Mouse (Mus musculus): ENCODE data around the gene Srrm2. TPM values are rescaled to one million over a fixed set of nuclear protein-coding genes. Genes with fewer than 3 reads are reported as not detected.
A peak's percentile ranks its signal among the peaks of the same experiment; 100 is the strongest.

Srrm2 gene
- 606 and 615 TPM in 2 replicates for polyA plus RNA-seq (2015; fragmentation: Nextera tagmentation; extraction: Ambion mirVana)

- peak; percentile 38 for ATAC-seq (ENCODE audit: low FRiP score, low read depth)
Observed at GRCm38 (mm10) chr17:23790269-23791078, at the start of gene Srrm2. Srrm2 (plus strand) TSS chr17:23790532.

GRCm38 (mm10) chr17:23740598-23741021, 49.7 kb upstream of the Srrm2 start, which contains the start of gene Paqr4:
Paqr4 (minus strand) TSS chr17:23740867.
- H3K36me3 ChIP-seq, result peaks cover 13% of the 10 kb centered on the region
- no peaks in the 10 kb centered on the region for H3K9me3 ChIP-seq
- H3K4me1 ChIP-seq, result peaks cover 40% of the 10 kb centered on the region
- peak within 1 kb of the TSS; percentile 98 for H3K4me2 ChIP-seq (replicated peaks)
- peaks cover 91% of the 10 kb centered on the region for H3K27me3 ChIP-seq
- peak within 1 kb of the TSS; percentile 74 for H3K9ac ChIP-seq
- H3K4me3 ChIP-seq, result peak within 1 kb of the TSS; percentile 67
- WGBS, result 2% methylated on average over 13 of the region's 13 CpGs
- H3K27ac ChIP-seq, result no peak within 1 kb of the TSS
- peak; percentile 42 for ATAC-seq (ENCODE audit: low FRiP score, low read depth)

More at GRCm38 (mm10) chr17:23790269-23791078, at the start of gene Srrm2:
- H3K36me3 ChIP-seq, result peaks cover 7% of the 10 kb centered on the region; the same call in 1 of the 2 replicates
- H3K27me3 ChIP-seq, result no peaks in the 10 kb centered on the region
- H3K9me3 ChIP-seq, result no peaks in the 10 kb centered on the region
- peak within 1 kb of the TSS; percentile 76 for H3K4me2 ChIP-seq (replicated peaks)
- peak within 1 kb of the TSS; percentile 95 for H3K27ac ChIP-seq
- H3K9ac ChIP-seq, result peak within 1 kb of the TSS; percentile 83
- peak within 1 kb of the TSS; percentile 56 for H3K4me3 ChIP-seq
- peaks cover 27% of the 10 kb centered on the region for H3K4me1 ChIP-seq
- 2% methylated on average over 29 of the region's 29 CpGs for WGBS

GRCm38 (mm10) chr17:23741359-23742209, 48.7 kb upstream of the Srrm2 start:
- peaks cover 100% of the 10 kb centered on the region for H3K27me3 ChIP-seq
- H3K4me3 ChIP-seq, result peak overlapping the region; percentile 42; the same call in 1 of the 2 replicates
- no peak overlapping the region for H3K27ac ChIP-seq
- no peaks in the 10 kb centered on the region for H3K9me3 ChIP-seq
- H3K4me2 ChIP-seq (replicated peaks), result peak overlapping the region; percentile 58
- peaks cover 5% of the 10 kb centered on the region for H3K36me3 ChIP-seq
- peaks cover 46% of the 10 kb centered on the region for H3K4me1 ChIP-seq
- WGBS, result 47% methylated on average over 38 of the region's 38 CpGs
- ATAC-seq (ENCODE audit: low FRiP score, low read depth), result no peak
- H3K9ac ChIP-seq, result no peak overlapping the region

GRCm38 (mm10) chr17:23742210-23742793, 48.0 kb upstream of the Srrm2 start:
- peak overlapping the region; percentile 25; the same call in 1 of the 2 replicates for H3K9ac ChIP-seq
- WGBS, result 8% methylated on average over 44 of the region's 44 CpGs
- no peak overlapping the region for H3K27ac ChIP-seq
- peaks cover 99% of the 10 kb centered on the region for H3K27me3 ChIP-seq
- peak overlapping the region; percentile 58 for H3K4me2 ChIP-seq (replicated peaks)
- peaks cover 46% of the 10 kb centered on the region for H3K4me1 ChIP-seq
- H3K9me3 ChIP-seq, result no peaks in the 10 kb centered on the region
- ATAC-seq (ENCODE audit: low FRiP score, low read depth), result no peak
- H3K36me3 ChIP-seq, result no peaks in the 10 kb centered on the region; the same call in 1 of the 2 replicates
- peak overlapping the region; percentile 42 for H3K4me3 ChIP-seq

- WGBS, result 59% methylated on average over 12 of the region's 12 CpGs
- Histone ChIP-seq H3K36me3 (no peaks in the 10 kb centered on the region), H3K9me3 (no peaks in the 10 kb centered on the region), H3K4me1 (peaks cover 46% of the 10 kb centered on the region), H3K9ac (no peak overlapping the region; the same call in 1 of the 2 replicates), H3K4me2 (replicated peaks) (peak overlapping the region; percentile 58), H3K4me3 (peak overlapping the region; percentile 42), H3K27ac (no peak overlapping the region), H3K27me3 (peaks cover 99% of the 10 kb centered on the region)
- no peak for ATAC-seq (ENCODE audit: low FRiP score, low read depth)
Observed at GRCm38 (mm10) chr17:23742941-23743340, 47.4 kb upstream of the Srrm2 start.

- Histone ChIP-seq H3K36me3 (no peaks in the 10 kb centered on the region), H3K27ac (no peak overlapping the region), H3K27me3 (peaks cover 91% of the 10 kb centered on the region), H3K9ac (no peak overlapping the region), H3K4me3 (peak overlapping the region; percentile 42), H3K4me1 (peaks cover 42% of the 10 kb centered on the region), H3K4me2 (replicated peaks) (peak overlapping the region; percentile 58), H3K9me3 (no peaks in the 10 kb centered on the region)
- WGBS, result 20% methylated on average over 8 of the region's 8 CpGs
- no peak for ATAC-seq (ENCODE audit: low FRiP score, low read depth)
Observed at GRCm38 (mm10) chr17:23744076-23744475, 46.3 kb upstream of the Srrm2 start.

- Histone ChIP-seq H3K27me3 (peaks cover 86% of the 10 kb centered on the region), H3K27ac (no peak overlapping the region; the same call in 1 of the 2 replicates), H3K4me3 (peak overlapping the region; percentile 42), H3K4me1 (peaks cover 42% of the 10 kb centered on the region), H3K9me3 (no peaks in the 10 kb centered on the region), H3K9ac (peak overlapping the region; percentile 53), H3K36me3 (no peaks in the 10 kb centered on the region), H3K4me2 (replicated peaks) (peak overlapping the region; percentile 68)
- WGBS, result 4% methylated on average over 14 of the region's 14 CpGs
- no peak for ATAC-seq (ENCODE audit: low FRiP score, low read depth)
Observed at GRCm38 (mm10) chr17:23744651-23745050, 45.7 kb upstream of the Srrm2 start.

GRCm38 (mm10) chr17:23745301-23746251, 44.8 kb upstream of the Srrm2 start, which contains the start of gene Kremen2:
Kremen2 (minus strand) TSS chr17:23745833.
- Histone ChIP-seq H3K27me3 (peaks cover 76% of the 10 kb centered on the region), H3K9ac (peak within 1 kb of the TSS; percentile 53), H3K36me3 (0 out of 2 replicates have a peak, but pooled peaks cover 1% of the 10 kb centered on the region), H3K9me3 (no peaks in the 10 kb centered on the region), H3K27ac (peak within 1 kb of the TSS; percentile 48), H3K4me1 (peaks cover 38% of the 10 kb centered on the region), H3K4me2 (replicated peaks) (peak within 1 kb of the TSS; percentile 68), H3K4me3 (peak within 1 kb of the TSS; percentile 42)
- peak; percentile 49; the same call in 1 of the 2 replicates for ATAC-seq (ENCODE audit: low FRiP score, low read depth)
- WGBS, result under 1% methylated on average over 39 of the region's 45 CpGs

GRCm38 (mm10) chr17:23746311-23746710, 44.0 kb upstream of the Srrm2 start:
- Histone ChIP-seq H3K4me1 (peaks cover 35% of the 10 kb centered on the region), H3K4me3 (peak overlapping the region; percentile 42; the same call in 1 of the 2 replicates), H3K4me2 (replicated peaks) (peak overlapping the region; percentile 68), H3K27me3 (peaks cover 69% of the 10 kb centered on the region), H3K9me3 (no peaks in the 10 kb centered on the region), H3K27ac (no peak overlapping the region), H3K36me3 (peaks cover 6% of the 10 kb centered on the region), H3K9ac (no peak overlapping the region)
- ATAC-seq (ENCODE audit: low FRiP score, low read depth), result no peak
- 2% methylated on average over 12 of the region's 12 CpGs for WGBS

- 78% methylated on average over 3 of the region's 3 CpGs for WGBS
- H3K4me1 ChIP-seq, result peaks cover 35% of the 10 kb centered on the region
- H3K4me2 ChIP-seq (replicated peaks), result no peak overlapping the region
- no peak overlapping the region for H3K27ac ChIP-seq
- ATAC-seq (ENCODE audit: low FRiP score, low read depth), result no peak
- no peaks in the 10 kb centered on the region for H3K9me3 ChIP-seq
- no peak overlapping the region for H3K4me3 ChIP-seq
- H3K9ac ChIP-seq, result no peak overlapping the region
- peaks cover 64% of the 10 kb centered on the region for H3K27me3 ChIP-seq
- H3K36me3 ChIP-seq, result peaks cover 11% of the 10 kb centered on the region
Observed at GRCm38 (mm10) chr17:23746767-23747166, 43.6 kb upstream of the Srrm2 start.

Measured in limb, embryonic 13.5 days (tissue).